Mouse (Mus musculus) kidney, postnatal 0 days (tissue): ENCODE data around the gene Gxylt1. TPM values are rescaled to one million over a fixed set of nuclear protein-coding genes. Genes with fewer than 3 reads are reported as not detected.
"Not testable (repeated sequence)": the region's sequence is repeated elsewhere in the genome, so short reads cannot be mapped to it uniquely, and the experiment has no call there.

Source experiments
- ATAC-seq: fragments of 200-750 bp; cut with Nextera tagmentation; replicated peaks from 2 replicates; pipeline ENCODE4 v1.8.0; 2017; ENCODE audit warnings: low read depth, moderate number of reproducible peaks, moderate TSS enrichment, moderate library complexity; ENCODE audit not compliant: low FRiP score
- DNase-seq: peaks from one replicate; pipeline ENCODE4 v3.0.0-alpha.2; 2016; ENCODE audit warnings: low spot score
- H3K27ac ChIP-seq: fragments of 300-500 bp; sonication (generic); 2 replicates; pipeline ENCODE4 v1.5.1; 2014; ENCODE audit warnings: mild to moderate bottlenecking
- H3K27me3 ChIP-seq: fragments of 300-500 bp; sonication (generic); 2 replicates; pipeline ENCODE4 v1.6.1; 2014; ENCODE audit warnings: low read length, mixed read lengths; ENCODE audit not compliant: insufficient read depth
- H3K36me3 ChIP-seq: fragments of 300-500 bp; sonication (generic); 2 replicates; pipeline ENCODE4 v1.6.1; 2014; ENCODE audit warnings: low read length, mixed read lengths; ENCODE audit not compliant: insufficient read depth
- H3K4me1 ChIP-seq: fragments of 300-500 bp; sonication (generic); replicated peaks from 2 replicates; pipeline ENCODE4 v1.6.1; 2014; ENCODE audit warnings: antibody characterized with exemption, low read length, mixed read lengths; ENCODE audit not compliant: insufficient read depth
- H3K4me2 ChIP-seq: fragments of 300-500 bp; sonication (generic); 2 replicates; pipeline ENCODE4 v1.6.1; 2014; ENCODE audit warnings: mild to moderate bottlenecking, low read length, moderate library complexity, mixed read lengths
- H3K4me3 ChIP-seq: fragments of 300-500 bp; sonication (generic); replicated peaks from 2 replicates; pipeline ENCODE4 v1.5.1; 2014; ENCODE audit warnings: low read depth, low read length
- H3K9ac ChIP-seq: fragments of 300-500 bp; sonication (generic); 2 replicates; pipeline ENCODE4 v1.6.1; 2014; ENCODE audit warnings: low read depth, low read length
- H3K9me3 ChIP-seq: fragments of 300-500 bp; sonication (generic); replicated peaks from 2 replicates; pipeline ENCODE4 v1.6.1; 2016; ENCODE audit warnings: low read length, inconsistent platforms, mixed read lengths
- CTCF ChIP-seq: IDR thresholded peaks from 2 replicates; pipeline ENCODE4 v1.5.1; 2016; ENCODE audit warnings: antibody characterized with exemption, low read depth, mild to moderate bottlenecking, moderate library complexity
- WGBS: fragments of 180-500 bp; shearing (Covaris S2); extraction: QIAGEN DNeasy Blood & Tissue Kit; methylation state at CpG from one replicate; pipeline ENCODE4 v1.1.7; 2014; 5-methylcytosine and 5-hydroxymethylcytosine counted together
- polyA plus RNA-seq: library from polyadenylated mRNA; unstranded; fragments of >200 nt; fragmentation: Nextera tagmentation; extraction: Ambion mirVana; gene quantifications from 2 replicates; pipeline ENCODE4 v1.2.1, GENCODE M21; 2015

Gene Gxylt1
- polyA plus RNA-seq, 1 experiment from 2014 or later, result 6.7 TPM

DNA sequence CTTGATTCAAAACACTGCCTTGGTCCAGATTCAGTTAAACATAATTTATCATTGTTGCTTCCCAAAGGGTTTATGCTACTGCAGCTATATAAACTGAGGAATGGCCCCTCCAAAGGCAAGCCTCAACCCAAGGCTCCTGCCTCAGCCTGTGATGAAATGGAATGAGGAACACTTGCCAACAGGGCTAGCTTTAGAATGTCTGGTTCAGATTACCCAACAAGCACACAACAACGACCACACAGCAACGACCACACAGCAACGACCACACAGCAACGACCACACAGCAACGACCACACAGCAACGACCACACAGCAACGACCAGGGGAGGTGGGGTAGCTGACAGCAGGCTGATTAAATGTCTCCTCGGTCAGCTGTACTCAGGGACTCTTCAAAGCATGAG is 15.0 kb downstream of the Gxylt1 start:
- no peak for TF ChIP-seq CTCF
- no peaks in the 10 kb centered on the region for H3K9me3 ChIP-seq

GRCm38 (mm10) chr15:93255295-93255694 is 19.7 kb downstream of the Gxylt1 start:
- no peak overlapping the region for H3K4me3 ChIP-seq
- TF ChIP-seq CTCF, result no peak
- 63% methylated on average over 10 of the region's 10 CpGs for WGBS
- H3K4me1 ChIP-seq, result no peaks in the 10 kb centered on the region
- no peak for ATAC-seq
- DNase-seq, result no peak
- H3K9ac ChIP-seq, result no peak overlapping the region
- no peak overlapping the region for H3K4me2 ChIP-seq
- no peak overlapping the region for H3K27ac ChIP-seq
- H3K36me3 ChIP-seq, result peaks cover 27% of the 10 kb centered on the region
- H3K27me3 ChIP-seq, result no peaks in the 10 kb centered on the region
- no peaks in the 10 kb centered on the region for H3K9me3 ChIP-seq

More for the DNA sequence above, 15.0 kb downstream of the Gxylt1 start:
- no peak overlapping the region for H3K4me2 ChIP-seq
- H3K36me3 ChIP-seq, result peaks cover 29% of the 10 kb centered on the region
- H3K4me1 ChIP-seq, result no peaks in the 10 kb centered on the region
- DNase-seq (no peak), ATAC-seq (no peak)
- H3K9ac ChIP-seq, result no peak overlapping the region
- H3K27ac ChIP-seq, result no peak overlapping the region
- WGBS, result 75% methylated on average over 8 of the region's 8 CpGs
- H3K27me3 ChIP-seq, result no peaks in the 10 kb centered on the region
- H3K4me3 ChIP-seq, result no peak overlapping the region

- no peaks in the 10 kb centered on the region for H3K9me3 ChIP-seq
- H3K4me1 ChIP-seq, result no peaks in the 10 kb centered on the region
- 73% methylated on average over 8 of the region's 8 CpGs for WGBS
- DNase-seq, result no peak
- ATAC-seq, result 0 out of 2 replicates have a peak, but pooled peaks have one; percentile 46
- H3K9ac ChIP-seq, result no peak overlapping the region
- H3K36me3 ChIP-seq, result peaks cover 22% of the 10 kb centered on the region
- H3K4me2 ChIP-seq, result no peak overlapping the region
- H3K4me3 ChIP-seq, result no peak overlapping the region
- no peak overlapping the region for H3K27ac ChIP-seq
- no peaks in the 10 kb centered on the region for H3K27me3 ChIP-seq
- no peak for TF ChIP-seq CTCF
Observed at GRCm38 (mm10) chr15:93253172-93253571, 21.8 kb downstream of the Gxylt1 start.

- WGBS, result 82% methylated on average over 6 of the region's 6 CpGs
- ATAC-seq, result no peak
- peaks cover 20% of the 10 kb centered on the region for H3K36me3 ChIP-seq
- H3K9me3 ChIP-seq, result no peaks in the 10 kb centered on the region
- H3K4me2 ChIP-seq, result no peak overlapping the region
- no peak for DNase-seq
- no peaks in the 10 kb centered on the region for H3K4me1 ChIP-seq
- no peak overlapping the region for H3K4me3 ChIP-seq
- TF ChIP-seq CTCF, result no peak
- H3K27me3 ChIP-seq, result no peaks in the 10 kb centered on the region
- no peak overlapping the region for H3K9ac ChIP-seq
- H3K27ac ChIP-seq, result no peak overlapping the region
Observed at GRCm38 (mm10) chr15:93252396-93252795, 22.6 kb downstream of the Gxylt1 start.

- peak; percentile 54; the same call in 1 of the 2 replicates for TF ChIP-seq CTCF
- H3K9ac ChIP-seq, result no peak overlapping the region
- no peak overlapping the region for H3K27ac ChIP-seq
- ATAC-seq (0 out of 2 replicates have a peak, but pooled peaks have one; percentile 43), DNase-seq (peak; percentile 74)
- WGBS, result 28% methylated on average over 13 of the region's 13 CpGs
- H3K4me2 ChIP-seq, result peak overlapping the region; percentile 11; the same call in 1 of the 2 replicates
- H3K9me3 ChIP-seq, result no peaks in the 10 kb centered on the region
- peaks cover 18% of the 10 kb centered on the region for H3K36me3 ChIP-seq
- H3K4me3 ChIP-seq, result no peak overlapping the region
- H3K4me1 ChIP-seq, result no peaks in the 10 kb centered on the region
- H3K27me3 ChIP-seq, result no peaks in the 10 kb centered on the region
Observed at GRCm38 (mm10) chr15:93251553-93252250, 23.3 kb downstream of the Gxylt1 start.

DNA sequence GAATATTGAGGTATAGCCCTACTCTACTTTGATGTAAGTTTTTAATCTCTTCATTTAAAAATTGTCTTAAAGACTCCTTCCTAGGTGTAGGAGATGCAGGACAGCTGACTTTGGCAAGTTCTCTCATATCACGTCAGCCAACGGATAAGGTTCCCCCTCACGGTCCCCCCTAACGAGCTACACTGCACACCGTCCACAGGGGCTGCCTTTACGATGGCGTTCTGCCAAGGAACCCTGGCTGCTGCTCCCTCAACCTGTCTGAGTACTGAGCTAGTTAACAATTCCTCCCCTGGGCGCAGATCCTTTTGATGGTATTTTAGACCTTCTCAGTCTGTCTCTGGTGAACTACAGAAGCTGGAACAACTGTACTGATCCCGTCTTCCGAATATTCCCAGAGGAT is 31.8 kb downstream of the Gxylt1 start:
- peaks cover 8% of the 10 kb centered on the region; the same call in 1 of the 2 replicates for H3K36me3 ChIP-seq
- no peaks in the 10 kb centered on the region for H3K9me3 ChIP-seq

DNA sequence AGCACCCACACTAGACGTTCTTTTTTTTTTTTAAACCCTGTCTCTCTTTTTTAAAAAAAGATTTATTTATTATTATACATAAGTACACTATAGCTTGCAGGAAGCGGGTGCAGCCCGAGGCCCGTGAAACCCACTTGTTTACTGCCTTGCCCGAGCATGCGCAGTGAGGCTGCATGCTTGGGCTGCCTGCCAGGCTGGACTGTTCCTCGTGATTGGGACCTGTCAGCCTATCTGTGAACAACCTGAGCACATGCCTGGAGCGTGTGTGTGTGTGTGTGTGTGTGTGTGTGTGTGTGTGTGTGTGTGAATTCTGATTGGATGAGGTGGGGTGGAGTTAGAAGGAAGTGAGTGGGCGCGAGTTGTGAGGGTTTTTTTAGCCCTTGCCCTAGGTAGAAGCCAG is 38.5 kb downstream of the Gxylt1 start:
- ATAC-seq, H3K9ac ChIP-seq, H3K4me3 ChIP-seq, DNase-seq, H3K36me3 ChIP-seq, H3K9me3 ChIP-seq, H3K27ac ChIP-seq, H3K4me1 ChIP-seq, H3K4me2 ChIP-seq, H3K27me3 ChIP-seq: not testable (repeated sequence)
- 90% methylated on average over 10 of the region's 10 CpGs for WGBS

More for the DNA sequence above, 31.8 kb downstream of the Gxylt1 start:
- no peak for TF ChIP-seq CTCF
- WGBS, result 58% methylated on average over 10 of the region's 10 CpGs
- no peak overlapping the region for H3K27ac ChIP-seq
- no peaks in the 10 kb centered on the region for H3K4me1 ChIP-seq
- H3K4me2 ChIP-seq, result no peak overlapping the region
- no peak for DNase-seq
- no peak overlapping the region for H3K4me3 ChIP-seq
- H3K27me3 ChIP-seq, result no peaks in the 10 kb centered on the region
- H3K9ac ChIP-seq, result no peak overlapping the region
- ATAC-seq, result no peak
